Mouse (Mus musculus) erythroblast, embryonic 14.5 days (primary cell): ENCODE measurements around the gene Slc35b2.

Experiments
- GATA1 ChIP-seq: IDR thresholded peaks from 2 replicates; pipeline ENCODE4 v1.6.1; 2012; ENCODE audit warnings: low read length, inconsistent platforms, mixed read lengths
- TAL1 ChIP-seq: IDR thresholded peaks from 3 replicates; pipeline ENCODE4 v1.6.1; 2012; ENCODE audit warnings: low read length, inconsistent platforms, mixed read lengths

DNA sequence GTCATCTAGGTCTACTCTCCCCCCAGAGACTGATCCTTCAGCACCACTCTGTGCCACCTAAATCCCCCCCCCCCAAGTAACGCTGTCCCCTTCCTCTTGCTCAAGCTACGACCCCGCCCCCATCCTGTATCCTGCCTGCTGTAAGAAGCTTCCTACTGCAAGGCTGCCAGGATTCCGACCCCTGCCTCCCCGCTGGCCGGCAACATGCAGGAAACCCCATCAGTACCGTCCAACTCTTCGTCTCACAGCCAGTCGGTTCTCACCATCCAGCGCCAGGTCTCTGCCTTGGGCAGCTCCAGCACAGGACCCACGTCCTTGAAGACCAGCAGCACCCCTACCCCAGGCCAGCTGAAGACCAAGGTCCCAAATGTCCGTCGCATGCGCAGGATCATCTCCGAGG, 30.8 kb upstream of the Slc35b2 start:
- TF ChIP-seq GATA1 (no peak), TAL1 (no peak)
